Mouse (Mus musculus) fat pad, adult 2 months (tissue): ENCODE measurements around the gene Syde2.

Experiments used
- DNase-seq: peaks from one replicate; pipeline ENCODE4 v3.0.0-alpha.2; 2011; ENCODE audit warnings: low read depth, low spot score; ENCODE audit errors: extremely low read depth

Gene Syde2

GRCm38 (mm10) chr3:146009859-146010645, 22.4 kb downstream of the Syde2 start:
- no peak for DNase-seq

- DNase-seq = no peak
These were observed 23.1 kb downstream of the Syde2 start for GRCm38 (mm10) chr3:146010751-146011150.

GRCm38 (mm10) chr3:146011544-146012218, 24.0 kb downstream of the Syde2 start:
- DNase-seq = no peak

- no peak for DNase-seq
These were observed 25.8 kb downstream of the Syde2 start for GRCm38 (mm10) chr3:146013490-146013889.

- DNase-seq = no peak
These were observed 26.7 kb downstream of the Syde2 start for GRCm38 (mm10) chr3:146014321-146014720.

GRCm38 (mm10) chr3:146016979-146017378, 29.3 kb downstream of the Syde2 start:
- no peak for DNase-seq

- DNase-seq = no peak
These were observed 29.9 kb downstream of the Syde2 start for GRCm38 (mm10) chr3:146017521-146017920.

GRCm38 (mm10) chr3:146022232-146022631, 34.6 kb downstream of the Syde2 start:
- DNase-seq = no peak

- DNase-seq = no peak
These were observed 37.1 kb downstream of the Syde2 start for GRCm38 (mm10) chr3:146024746-146025145.

- no peak for DNase-seq
These were observed 37.8 kb downstream of the Syde2 start for GRCm38 (mm10) chr3:146025499-146025898.

GRCm38 (mm10) chr3:146027116-146027515, 39.4 kb downstream of the Syde2 start:
- DNase-seq = no peak

GRCm38 (mm10) chr3:146028406-146028805, 40.7 kb downstream of the Syde2 start:
- no peak for DNase-seq

- DNase-seq = no peak
These were observed 41.6 kb downstream of the Syde2 start for GRCm38 (mm10) chr3:146029234-146029633.

GRCm38 (mm10) chr3:146030255-146030836, 42.7 kb downstream of the Syde2 start:
- DNase-seq = no peak

GRCm38 (mm10) chr3:146032976-146033375, 45.3 kb downstream of the Syde2 start:
- DNase-seq = no peak

- DNase-seq = no peak
These were observed 50.2 kb downstream of the Syde2 start for GRCm38 (mm10) chr3:146037906-146038305.

GRCm38 (mm10) chr3:146039132-146039903, 51.6 kb downstream of the Syde2 start:
- no peak for DNase-seq

GRCm38 (mm10) chr3:146041382-146041781, 53.7 kb downstream of the Syde2 start:
- no peak for DNase-seq

GRCm38 (mm10) chr3:146044977-146045376, 57.3 kb downstream of the Syde2 start:
- DNase-seq = no peak

- DNase-seq = no peak
These were observed 58.4 kb downstream of the Syde2 start for GRCm38 (mm10) chr3:146046076-146046475.

GRCm38 (mm10) chr3:146047704-146048207, 60.1 kb downstream of the Syde2 start:
- DNase-seq = no peak
